Mouse (Mus musculus): ENCODE results near the gene Pou2af1. TPM values are rescaled to one million over a fixed set of nuclear protein-coding genes. Genes with fewer than 3 reads are reported as not detected.

Pou2af1 gene
- polyA plus RNA-seq, 1 experiment: not detected

- Histone ChIP-seq H3K9ac (ENCODE audit: low read depth, poor library complexity, severe bottlenecking) (no peak overlapping the region), H3K27ac (ENCODE audit: insufficient read depth, low read length) (no peak overlapping the region), H3K9me3 (replicated peaks; ENCODE audit: control insufficient read depth, insufficient read depth, low read length, poor library complexity, severe bottlenecking) (no peaks in the 10 kb centered on the region), H3K4me3 (ENCODE audit: low read depth, low read length) (no peak overlapping the region), H3K36me3 (ENCODE audit: control insufficient read depth, insufficient read depth, low read length, poor library complexity, severe bottlenecking) (no peaks in the 10 kb centered on the region), H3K27me3 (ENCODE audit: control insufficient read depth, insufficient read depth, low read length, poor library complexity, severe bottlenecking) (no peaks in the 10 kb centered on the region), H3K4me1 (ENCODE audit: control insufficient read depth, insufficient read depth, low read length) (no peaks in the 10 kb centered on the region)
- TF ChIP-seq POLR2A (IDR thresholded peaks at IDR 0.05; ENCODE audit: insufficient read depth, low read length): no peak
- no peak for TF ChIP-seq EP300 (IDR thresholded peaks at IDR 0.05; ENCODE audit: insufficient read depth, low read depth, low read length)
- no peak for TF ChIP-seq CTCF (IDR thresholded peaks at IDR 0.05; ENCODE audit: low read depth, low read length)
These were observed 58.6 kb downstream of the Pou2af1 start for GRCm38 (mm10) chr9:51272102-51272501.

GRCm38 (mm10) chr9:51273581-51274154 is 60.2 kb downstream of the Pou2af1 start:
- H3K36me3 ChIP-seq (ENCODE audit: control insufficient read depth, insufficient read depth, low read length, poor library complexity, severe bottlenecking): no peaks in the 10 kb centered on the region
- no peaks in the 10 kb centered on the region for H3K27me3 ChIP-seq (ENCODE audit: control insufficient read depth, insufficient read depth, low read length, poor library complexity, severe bottlenecking)
- H3K4me1 ChIP-seq (ENCODE audit: control insufficient read depth, insufficient read depth, low read length): no peaks in the 10 kb centered on the region
- H3K9me3 ChIP-seq (replicated peaks; ENCODE audit: control insufficient read depth, insufficient read depth, low read length, poor library complexity, severe bottlenecking): no peaks in the 10 kb centered on the region
- no peak for TF ChIP-seq EP300 (IDR thresholded peaks at IDR 0.05; ENCODE audit: insufficient read depth, low read depth, low read length)
- no peak for TF ChIP-seq POLR2A (IDR thresholded peaks at IDR 0.05; ENCODE audit: insufficient read depth, low read length)
- no peak for TF ChIP-seq CTCF (IDR thresholded peaks at IDR 0.05; ENCODE audit: low read depth, low read length)
- H3K9ac ChIP-seq (ENCODE audit: low read depth, poor library complexity, severe bottlenecking): no peak overlapping the region
- H3K4me3 ChIP-seq (ENCODE audit: low read depth, low read length): no peak overlapping the region
- no peak overlapping the region for H3K27ac ChIP-seq (ENCODE audit: insufficient read depth, low read length)

GRCm38 (mm10) chr9:51274678-51275077 is 61.2 kb downstream of the Pou2af1 start:
- Histone ChIP-seq H3K4me1 (ENCODE audit: control insufficient read depth, insufficient read depth, low read length) (no peaks in the 10 kb centered on the region), H3K36me3 (ENCODE audit: control insufficient read depth, insufficient read depth, low read length, poor library complexity, severe bottlenecking) (no peaks in the 10 kb centered on the region), H3K9ac (ENCODE audit: low read depth, poor library complexity, severe bottlenecking) (no peak overlapping the region), H3K4me3 (ENCODE audit: low read depth, low read length) (no peak overlapping the region), H3K27me3 (ENCODE audit: control insufficient read depth, insufficient read depth, low read length, poor library complexity, severe bottlenecking) (no peaks in the 10 kb centered on the region), H3K9me3 (replicated peaks; ENCODE audit: control insufficient read depth, insufficient read depth, low read length, poor library complexity, severe bottlenecking) (no peaks in the 10 kb centered on the region), H3K27ac (ENCODE audit: insufficient read depth, low read length) (no peak overlapping the region)
- TF ChIP-seq CTCF (IDR thresholded peaks at IDR 0.05; ENCODE audit: low read depth, low read length) (no peak), POLR2A (IDR thresholded peaks at IDR 0.05; ENCODE audit: insufficient read depth, low read length) (no peak)

GRCm38 (mm10) chr9:51277834-51278498 is 64.5 kb downstream of the Pou2af1 start:
- TF ChIP-seq EP300 (IDR thresholded peaks at IDR 0.05; ENCODE audit: insufficient read depth, low read depth, low read length) (no peak), POLR2A (IDR thresholded peaks at IDR 0.05; ENCODE audit: insufficient read depth, low read length) (no peak), CTCF (IDR thresholded peaks at IDR 0.05; ENCODE audit: low read depth, low read length) (no peak)
- H3K27ac ChIP-seq (ENCODE audit: insufficient read depth, low read length): no peak overlapping the region

GRCm38 (mm10) chr9:51278500-51279381 is 65.2 kb downstream of the Pou2af1 start, which contains the start of gene Colca2:
Colca2 (minus strand) TSS chr9:51278569.
- Histone ChIP-seq H3K27ac (ENCODE audit: insufficient read depth, low read length) (no peak within 1 kb of the TSS), H3K4me1 (ENCODE audit: control insufficient read depth, insufficient read depth, low read length) (no peaks in the 10 kb centered on the region), H3K4me3 (ENCODE audit: low read depth, low read length) (peak within 1 kb of the TSS; percentile 60), H3K27me3 (ENCODE audit: control insufficient read depth, insufficient read depth, low read length, poor library complexity, severe bottlenecking) (no peaks in the 10 kb centered on the region; the same call in 1 of the 2 replicates), H3K9me3 (replicated peaks; ENCODE audit: control insufficient read depth, insufficient read depth, low read length, poor library complexity, severe bottlenecking) (no peaks in the 10 kb centered on the region), H3K9ac (ENCODE audit: low read depth, poor library complexity, severe bottlenecking) (peak within 1 kb of the TSS; percentile 36), H3K36me3 (ENCODE audit: control insufficient read depth, insufficient read depth, low read length, poor library complexity, severe bottlenecking) (no peaks in the 10 kb centered on the region)
- no peak for TF ChIP-seq EP300 (IDR thresholded peaks at IDR 0.05; ENCODE audit: insufficient read depth, low read depth, low read length)
- TF ChIP-seq POLR2A (IDR thresholded peaks at IDR 0.05; ENCODE audit: insufficient read depth, low read length): no peak
- no peak for TF ChIP-seq CTCF (IDR thresholded peaks at IDR 0.05; ENCODE audit: low read depth, low read length)

More at GRCm38 (mm10) chr9:51277834-51278498, 64.5 kb downstream of the Pou2af1 start:
- Histone ChIP-seq H3K9ac (ENCODE audit: low read depth, poor library complexity, severe bottlenecking) (peak overlapping the region; percentile 36), H3K27me3 (ENCODE audit: control insufficient read depth, insufficient read depth, low read length, poor library complexity, severe bottlenecking) (no peaks in the 10 kb centered on the region; the same call in 1 of the 2 replicates), H3K4me3 (ENCODE audit: low read depth, low read length) (peak overlapping the region; percentile 60; the same call in 1 of the 2 replicates), H3K9me3 (replicated peaks; ENCODE audit: control insufficient read depth, insufficient read depth, low read length, poor library complexity, severe bottlenecking) (no peaks in the 10 kb centered on the region), H3K4me1 (ENCODE audit: control insufficient read depth, insufficient read depth, low read length) (no peaks in the 10 kb centered on the region), H3K36me3 (ENCODE audit: control insufficient read depth, insufficient read depth, low read length, poor library complexity, severe bottlenecking) (no peaks in the 10 kb centered on the region)

All from ES-Bruce4 (cell line).